Mouse (Mus musculus) lung, postnatal 0 days (tissue): ENCODE results near the gene Spocd1. TPM values are rescaled to one million over a fixed set of nuclear protein-coding genes. Genes with fewer than 3 reads are reported as not detected.
"Not testable (repeated sequence)": the region's sequence is repeated elsewhere in the genome, so short reads cannot be mapped to it uniquely, and the experiment has no call there.

Experiments
- ATAC-seq: fragments of 200-750 bp; cut with Nextera tagmentation; 2 replicates; pipeline ENCODE4 v1.8.0; 2017; ENCODE audit warnings: moderate library complexity
- DNase-seq: peaks from one replicate; pipeline ENCODE4 v3.0.0-alpha.2; 2016; ENCODE audit warnings: low spot score
- H3K27ac ChIP-seq: fragments of 300-500 bp; sonication (generic); 2 replicates; pipeline ENCODE4 v1.5.1; 2014; ENCODE audit warnings: antibody characterized with exemption, mild to moderate bottlenecking, low read length, mixed read lengths
- H3K27me3 ChIP-seq: fragments of 300-500 bp; sonication (generic); replicated peaks from 2 replicates; pipeline ENCODE4 v1.6.1; 2014; ENCODE audit warnings: low read length, mixed read lengths; ENCODE audit not compliant: insufficient read depth
- H3K36me3 ChIP-seq: fragments of 300-500 bp; sonication (generic); 2 replicates; pipeline ENCODE4 v1.6.1; 2014; ENCODE audit warnings: low read length, mixed read lengths; ENCODE audit not compliant: insufficient read depth
- H3K4me1 ChIP-seq: fragments of 300-500 bp; sonication (generic); 2 replicates; pipeline ENCODE4 v1.6.1; 2014; ENCODE audit warnings: antibody characterized with exemption, low read depth, low read length, mixed read lengths; ENCODE audit not compliant: insufficient read depth
- H3K4me2 ChIP-seq: fragments of 300-500 bp; sonication (generic); replicated peaks from 2 replicates; pipeline ENCODE4 v1.6.1; 2014; ENCODE audit warnings: low read depth, mild to moderate bottlenecking, low read length, moderate library complexity, mixed read lengths
- H3K4me3 ChIP-seq: fragments of 300-500 bp; sonication (generic); 2 replicates; pipeline ENCODE4 v1.5.1; 2014; ENCODE audit warnings: low read depth, low read length
- H3K9ac ChIP-seq: fragments of 300-500 bp; sonication (generic); replicated peaks from 2 replicates; pipeline ENCODE4 v1.6.1; 2014; ENCODE audit warnings: low read depth, mild to moderate bottlenecking
- H3K9me3 ChIP-seq: fragments of 300-500 bp; sonication (generic); 2 replicates; pipeline ENCODE4 v1.6.1; 2016; ENCODE audit warnings: low read length, mixed read lengths
- CTCF ChIP-seq: IDR thresholded peaks from 2 replicates; pipeline ENCODE4 v1.5.1; 2016; ENCODE audit warnings: antibody characterized with exemption, mild to moderate bottlenecking
- EP300 ChIP-seq: IDR thresholded peaks from 2 replicates; pipeline ENCODE4 v1.6.1; 2016; ENCODE audit warnings: antibody characterized with exemption, mild to moderate bottlenecking, control low read depth
- WGBS: fragments of 180-500 bp; shearing (Covaris S2); extraction: QIAGEN DNeasy Blood & Tissue Kit; methylation state at CpG from one replicate; pipeline ENCODE4 v1.1.7; 2014; 5-methylcytosine and 5-hydroxymethylcytosine counted together
- polyA plus RNA-seq: library from polyadenylated mRNA; unstranded; fragments of >200 nt; fragmentation: Nextera tagmentation; extraction: Ambion mirVana; gene quantifications from 2 replicates; pipeline ENCODE4 v1.2.1, GENCODE M21; 2015

Spocd1 gene
- polyA plus RNA-seq, 1 experiment from 2014 or later, result not detected

DNA sequence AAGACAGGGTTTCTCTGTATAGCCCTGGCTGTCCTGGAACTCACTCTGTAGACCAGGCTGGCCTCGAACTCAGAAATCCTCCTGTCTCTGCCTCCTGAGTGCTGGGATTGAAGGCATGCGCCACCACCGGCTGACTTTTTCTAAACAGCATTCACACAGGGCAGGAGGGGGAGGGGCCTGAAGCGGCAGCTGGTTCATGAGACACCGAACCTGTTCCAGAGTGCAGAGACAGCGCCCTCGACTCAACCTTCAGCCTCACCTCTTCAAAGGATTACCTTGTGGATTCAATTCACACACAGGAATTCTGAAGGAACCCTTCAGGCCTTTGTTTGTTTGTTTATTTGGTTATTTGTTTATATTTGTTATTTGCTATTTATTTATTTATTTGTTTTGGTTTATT, 39.0 kb upstream of the Spocd1 start:
- Histone ChIP-seq H3K9me3 (no peaks in the 10 kb centered on the region), H3K4me2 (no peak overlapping the region), H3K9ac (no peak overlapping the region), H3K27me3 (no peaks in the 10 kb centered on the region), H3K4me3 (no peak overlapping the region), H3K4me1 (no peaks in the 10 kb centered on the region), H3K27ac (no peak overlapping the region), H3K36me3 (no peaks in the 10 kb centered on the region)
- no peak for DNase-seq
- 88% methylated on average over 7 of the region's 7 CpGs for WGBS
- no peak for ATAC-seq
- TF ChIP-seq CTCF (no peak), EP300 (no peak)

GRCm38 (mm10) chr4:129894861-129895260, 34.2 kb upstream of the Spocd1 start:
- H3K9ac ChIP-seq, result no peak overlapping the region
- DNase-seq (no peak), ATAC-seq (no peak; the same call in 1 of the 2 replicates)
- no peaks in the 10 kb centered on the region for H3K4me1 ChIP-seq
- H3K27ac ChIP-seq, result no peak overlapping the region
- no peak overlapping the region for H3K4me3 ChIP-seq
- TF ChIP-seq CTCF, result no peak
- TF ChIP-seq EP300, result no peak
- H3K4me2 ChIP-seq, result no peak overlapping the region
- no peaks in the 10 kb centered on the region for H3K9me3 ChIP-seq
- no peaks in the 10 kb centered on the region for H3K27me3 ChIP-seq
- WGBS, result 93% methylated on average over 3 of the region's 3 CpGs
- no peaks in the 10 kb centered on the region for H3K36me3 ChIP-seq

GRCm38 (mm10) chr4:129898815-129899214, 30.2 kb upstream of the Spocd1 start:
- not testable (repeated sequence) for H3K4me1 ChIP-seq, H3K27ac ChIP-seq, H3K27me3 ChIP-seq, H3K9me3 ChIP-seq, ATAC-seq, H3K4me3 ChIP-seq, DNase-seq, H3K9ac ChIP-seq, H3K36me3 ChIP-seq, H3K4me2 ChIP-seq
- 94% methylated on average over 18 of the region's 18 CpGs for WGBS

DNA sequence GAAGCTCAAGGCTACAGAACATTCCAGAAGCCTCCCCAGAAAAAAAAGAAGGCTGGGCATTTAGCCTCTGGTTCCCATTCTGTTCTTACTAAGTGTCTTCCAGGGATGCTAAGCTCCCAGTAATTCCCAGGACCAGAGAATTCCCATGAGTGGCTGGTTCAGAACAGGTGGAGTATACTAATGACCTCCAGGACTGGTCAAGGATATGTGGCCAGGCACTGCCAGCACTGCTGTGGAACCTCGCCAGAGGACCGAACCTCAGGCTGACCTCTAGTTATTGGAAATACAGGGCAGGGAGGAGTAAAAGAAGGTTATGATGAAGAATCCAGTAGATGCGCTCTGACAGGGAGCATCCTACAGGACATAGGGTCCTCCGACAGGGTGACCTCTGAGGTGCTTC, 26.7 kb upstream of the Spocd1 start:
- DNase-seq, result no peak
- H3K4me2 ChIP-seq, result no peak overlapping the region
- H3K36me3 ChIP-seq, result no peaks in the 10 kb centered on the region
- no peaks in the 10 kb centered on the region for H3K9me3 ChIP-seq
- no peak overlapping the region for H3K4me3 ChIP-seq
- ATAC-seq, result no peak
- H3K27me3 ChIP-seq, result no peaks in the 10 kb centered on the region
- no peak overlapping the region for H3K27ac ChIP-seq
- no peak overlapping the region for H3K9ac ChIP-seq
- H3K4me1 ChIP-seq, result no peaks in the 10 kb centered on the region
- 84% methylated on average over 4 of the region's 4 CpGs for WGBS
- TF ChIP-seq CTCF (no peak), EP300 (no peak)

- Histone ChIP-seq H3K4me2 (no peak overlapping the region), H3K36me3 (no peaks in the 10 kb centered on the region), H3K4me3 (no peak overlapping the region), H3K9me3 (no peaks in the 10 kb centered on the region), H3K4me1 (no peaks in the 10 kb centered on the region), H3K27ac (no peak overlapping the region), H3K9ac (no peak overlapping the region), H3K27me3 (no peaks in the 10 kb centered on the region)
- TF ChIP-seq CTCF (no peak), EP300 (no peak)
- WGBS, result 28% methylated on average over 3 of the region's 3 CpGs
- DNase-seq (no peak), ATAC-seq (no peak)
Measured at GRCm38 (mm10) chr4:129903577-129903976, 25.5 kb upstream of the Spocd1 start.

- Histone ChIP-seq H3K4me2 (no peak overlapping the region), H3K9ac (no peak overlapping the region), H3K4me3 (no peak overlapping the region), H3K36me3 (no peaks in the 10 kb centered on the region), H3K27me3 (no peaks in the 10 kb centered on the region), H3K27ac (no peak overlapping the region), H3K4me1 (no peaks in the 10 kb centered on the region), H3K9me3 (no peaks in the 10 kb centered on the region)
- 88% methylated on average over 3 of the region's 3 CpGs for WGBS
- TF ChIP-seq CTCF, result no peak
- no peak for TF ChIP-seq EP300
- DNase-seq (no peak), ATAC-seq (no peak)
Measured at GRCm38 (mm10) chr4:129905032-129905431, 24.0 kb upstream of the Spocd1 start.

- H3K36me3 ChIP-seq, result no peaks in the 10 kb centered on the region
- H3K27me3 ChIP-seq, result no peaks in the 10 kb centered on the region
- no peak overlapping the region for H3K9ac ChIP-seq
- DNase-seq (no peak), ATAC-seq (no peak)
- H3K9me3 ChIP-seq, result no peaks in the 10 kb centered on the region
- no peak overlapping the region for H3K4me2 ChIP-seq
- WGBS, result 55% methylated on average over 13 of the region's 13 CpGs
- H3K4me3 ChIP-seq, result no peak overlapping the region
- H3K4me1 ChIP-seq, result no peaks in the 10 kb centered on the region
- TF ChIP-seq EP300 (no peak), CTCF (no peak)
- no peak overlapping the region for H3K27ac ChIP-seq
Measured at GRCm38 (mm10) chr4:129906016-129906415, 23.0 kb upstream of the Spocd1 start.
